Mouse (Mus musculus) ES-Bruce4 (cell line): Measurements from ENCODE around the gene Olfr1390. TPM values are rescaled to one million over a fixed set of nuclear protein-coding genes. Genes with fewer than 3 reads are reported as not detected.
"Not testable (repeated sequence)": the region's sequence is repeated elsewhere in the genome, so short reads cannot be mapped to it uniquely, and the experiment has no call there.

Experiments
- H3K27ac ChIP-seq: 2 replicates; pipeline ENCODE4 v1.5.1; 2012; ENCODE audit warnings: low read length, inconsistent platforms; ENCODE audit not compliant: insufficient read depth
- H3K27me3 ChIP-seq: 2 replicates; pipeline ENCODE4 v1.6.1; 2012; ENCODE audit warnings: mild to moderate bottlenecking, low read length, inconsistent platforms; ENCODE audit not compliant: control insufficient read depth, poor library complexity, insufficient read depth, severe bottlenecking
- H3K36me3 ChIP-seq: 2 replicates; pipeline ENCODE4 v1.6.1; 2012; ENCODE audit warnings: inconsistent platforms, mild to moderate bottlenecking, low read length, moderate library complexity; ENCODE audit not compliant: control insufficient read depth, poor library complexity, insufficient read depth, severe bottlenecking
- H3K4me1 ChIP-seq: one replicate; pipeline ENCODE4 v1.8.1; 2011; ENCODE audit warnings: low read length; ENCODE audit not compliant: control insufficient read depth, insufficient read depth
- H3K4me3 ChIP-seq: 2 replicates; pipeline ENCODE4 v1.5.1; 2011; ENCODE audit warnings: low read depth, mild to moderate bottlenecking, low read length
- H3K9ac ChIP-seq: 2 replicates; pipeline ENCODE4 v1.6.1; 2012; ENCODE audit warnings: low read depth, mild to moderate bottlenecking, inconsistent platforms; ENCODE audit not compliant: poor library complexity, severe bottlenecking
- H3K9me3 ChIP-seq: replicated peaks from 2 replicates; pipeline ENCODE4 v1.6.1; 2012; ENCODE audit warnings: mild to moderate bottlenecking, low read length, inconsistent platforms; ENCODE audit not compliant: control insufficient read depth, poor library complexity, insufficient read depth, severe bottlenecking
- CTCF ChIP-seq: IDR thresholded peaks from one replicate; pipeline ENCODE4 v1.8.1; 2011; ENCODE audit warnings: low read depth, low read length
- EP300 ChIP-seq: IDR thresholded peaks from 2 replicates; pipeline ENCODE4 v1.6.1; 2011; ENCODE audit warnings: low read depth, low read length; ENCODE audit not compliant: insufficient read depth
- POLR2A ChIP-seq: IDR thresholded peaks from one replicate; pipeline ENCODE4 v1.8.1; 2011; ENCODE audit warnings: low read length; ENCODE audit not compliant: insufficient read depth
- polyA plus RNA-seq: library from polyadenylated mRNA; stranded (reverse); fragments of >200 nt; gene quantifications from 2 replicates; pipeline ENCODE4 v1.2.4, GENCODE M21; 2011; ENCODE audit warnings: low read depth; ENCODE audit not compliant: missing spikeins, insufficient read depth, insufficient read length

Gene Olfr1390
- polyA plus RNA-seq, result not detected in 2 replicates

DNA sequence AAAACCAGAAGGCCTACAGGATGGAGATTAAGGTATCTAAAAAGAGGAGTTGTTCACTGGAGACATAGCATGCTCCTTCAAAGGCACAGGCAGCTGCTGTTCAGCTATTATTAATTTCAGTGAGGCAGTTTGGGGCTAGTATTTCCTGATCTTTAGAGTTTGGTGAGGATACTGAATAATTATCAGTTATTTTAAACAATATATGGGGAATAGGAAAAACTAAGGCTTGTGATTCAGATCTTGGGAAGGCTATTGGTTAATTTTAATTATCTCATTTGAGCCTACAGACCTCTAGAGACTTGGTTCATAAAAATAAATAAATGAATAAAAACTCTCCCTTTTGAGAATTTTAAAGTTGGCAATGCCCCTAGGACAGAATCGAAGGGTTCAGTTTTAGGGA lies at the start of gene Olfr1390:
Gene Olfr1390, plus strand, starts transcription at position 301 of the 400 bp plus-strand sequence.
- H3K4me3 ChIP-seq, result no peak within 1 kb of the TSS
- H3K9ac ChIP-seq, result no peak within 1 kb of the TSS
- no peaks in the 10 kb centered on the region for H3K36me3 ChIP-seq
- H3K4me1 ChIP-seq, result no peaks in the 10 kb centered on the region
- no peaks in the 10 kb centered on the region for H3K27me3 ChIP-seq
- no peak within 1 kb of the TSS for H3K27ac ChIP-seq
- no peaks in the 10 kb centered on the region for H3K9me3 ChIP-seq
- TF ChIP-seq CTCF (no peak), EP300 (no peak), POLR2A (no peak)

DNA sequence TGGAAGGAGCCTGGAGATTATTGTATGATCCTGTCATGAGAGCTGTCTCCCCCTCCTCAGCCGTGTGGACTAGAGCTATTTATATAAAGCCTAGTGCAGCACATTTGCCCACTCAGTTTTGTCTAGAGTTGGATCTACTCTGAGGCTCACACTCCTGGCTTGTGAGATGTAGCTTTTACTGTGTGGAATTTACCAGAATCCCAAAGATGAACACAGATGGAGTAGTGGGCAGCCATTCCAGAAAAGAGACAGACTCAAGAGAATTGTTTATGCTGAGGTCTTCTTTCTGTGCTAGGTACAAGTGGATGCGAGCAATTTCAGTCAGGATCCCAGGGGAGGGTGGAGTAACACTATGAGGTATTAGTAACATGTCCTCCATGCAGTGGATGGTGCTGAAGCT lies 47.7 kb upstream of the Olfr1390 start:
- Histone ChIP-seq H3K9ac (no peak overlapping the region), H3K27ac (no peak overlapping the region), H3K36me3 (no peaks in the 10 kb centered on the region), H3K27me3 (no peaks in the 10 kb centered on the region), H3K4me1 (no peaks in the 10 kb centered on the region), H3K4me3 (no peak overlapping the region), H3K9me3 (no peaks in the 10 kb centered on the region)
- TF ChIP-seq EP300 (no peak), CTCF (no peak), POLR2A (no peak)

DNA sequence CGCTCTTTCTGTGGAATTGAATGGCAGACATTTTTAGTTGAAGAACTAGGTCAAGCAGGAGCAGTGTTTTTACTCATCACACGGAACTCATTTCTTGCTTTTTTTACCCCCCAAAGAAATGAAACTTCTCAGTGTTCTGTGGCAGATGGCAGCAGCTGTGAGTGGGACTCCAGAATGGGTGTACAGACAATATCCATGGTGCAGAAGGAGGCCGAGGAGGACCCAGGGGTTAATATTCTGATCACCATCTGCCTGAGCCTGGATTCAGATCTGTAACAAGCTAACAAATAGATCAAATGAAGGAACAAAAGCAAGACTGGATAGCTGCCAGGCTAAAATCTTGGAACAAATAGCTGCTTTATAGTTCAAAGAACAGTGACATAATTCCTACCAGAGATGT lies 42.2 kb upstream of the Olfr1390 start:
- H3K27ac ChIP-seq, result no peak overlapping the region
- no peaks in the 10 kb centered on the region for H3K4me1 ChIP-seq
- no peak overlapping the region for H3K9ac ChIP-seq
- TF ChIP-seq POLR2A, result no peak
- no peak for TF ChIP-seq CTCF
- no peak for TF ChIP-seq EP300
- H3K4me3 ChIP-seq, result no peak overlapping the region
- no peaks in the 10 kb centered on the region for H3K9me3 ChIP-seq
- H3K27me3 ChIP-seq, result no peaks in the 10 kb centered on the region
- H3K36me3 ChIP-seq, result no peaks in the 10 kb centered on the region

DNA sequence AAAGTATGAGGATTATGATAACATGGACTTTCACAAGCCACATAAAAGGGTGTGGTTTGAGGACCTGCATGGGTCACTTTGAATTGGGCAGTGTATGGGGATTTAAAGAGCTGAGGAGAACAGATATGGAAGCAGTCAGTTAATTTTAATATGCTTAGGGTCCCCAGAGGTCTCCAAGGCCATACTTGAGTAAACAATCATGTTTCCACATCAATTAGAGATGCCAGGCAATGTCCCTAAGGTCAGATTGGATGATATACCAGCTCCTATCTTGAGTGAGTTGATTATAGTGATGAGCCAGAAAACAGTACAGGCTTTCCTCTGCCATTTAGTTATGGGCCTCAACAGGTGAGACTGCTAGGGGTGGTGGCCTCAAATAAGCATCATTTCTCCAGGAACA lies 30.5 kb upstream of the Olfr1390 start, which contains the start of gene Olfr10:
Gene Olfr10, plus strand, starts transcription at position 301 of the 400 bp plus-strand sequence.
- no peak for TF ChIP-seq EP300
- no peak for TF ChIP-seq CTCF
- TF ChIP-seq POLR2A, result no peak
- H3K27ac ChIP-seq, result no peak within 1 kb of the TSS
- H3K27me3 ChIP-seq, result no peaks in the 10 kb centered on the region
- H3K9ac ChIP-seq, result no peak within 1 kb of the TSS
- H3K4me3 ChIP-seq, result no peak within 1 kb of the TSS
- H3K36me3 ChIP-seq, result no peaks in the 10 kb centered on the region
- no peaks in the 10 kb centered on the region for H3K9me3 ChIP-seq
- H3K4me1 ChIP-seq, result no peaks in the 10 kb centered on the region

DNA sequence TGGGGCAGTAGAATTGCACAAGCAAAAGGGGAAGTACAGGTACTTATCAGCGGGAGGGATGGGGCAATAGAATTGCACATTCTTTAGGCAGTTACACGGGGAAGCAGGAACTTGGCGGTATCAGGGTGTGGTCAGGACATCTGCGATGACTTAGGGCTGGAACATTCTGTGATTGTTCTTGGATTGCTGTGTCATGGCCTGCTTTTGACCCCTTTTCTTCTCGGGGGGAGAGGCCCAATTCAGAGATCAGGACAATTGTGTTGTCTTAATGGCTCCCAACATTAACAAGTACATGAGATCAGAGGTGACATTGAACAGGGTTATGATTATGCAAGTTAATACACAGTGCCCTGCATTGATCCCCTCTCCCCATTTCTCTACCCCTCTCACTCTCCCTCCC lies 26.4 kb upstream of the Olfr1390 start:
- H3K4me3 ChIP-seq, H3K27me3 ChIP-seq, H3K27ac ChIP-seq, H3K9ac ChIP-seq, H3K4me1 ChIP-seq, H3K9me3 ChIP-seq, H3K36me3 ChIP-seq: not testable (repeated sequence)

DNA sequence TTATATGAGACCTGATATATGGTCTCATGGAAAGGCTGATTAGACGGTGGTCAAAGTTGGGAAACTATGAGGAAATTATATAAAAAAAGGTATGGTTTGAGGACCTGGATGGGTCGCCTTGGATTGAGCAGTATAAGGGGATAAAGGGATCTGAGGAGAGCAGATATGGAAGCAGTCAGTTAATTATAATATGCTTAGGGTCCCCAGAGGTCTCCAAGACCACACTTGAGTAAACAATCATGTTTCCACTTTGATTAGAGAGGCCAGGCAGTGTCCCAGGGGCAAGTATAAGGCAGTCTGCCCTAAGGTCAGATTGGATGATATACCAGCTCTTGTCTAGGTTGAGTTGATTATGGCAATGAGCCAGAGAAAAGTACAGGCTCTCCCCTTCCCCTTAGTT lies 12.5 kb upstream of the Olfr1390 start, which contains the start of gene Olfr1391:
Gene Olfr1391, plus strand, starts transcription at position 301 of the 400 bp plus-strand sequence.
- no peaks in the 10 kb centered on the region for H3K27me3 ChIP-seq
- no peaks in the 10 kb centered on the region for H3K36me3 ChIP-seq
- no peak for TF ChIP-seq EP300
- no peak for TF ChIP-seq CTCF
- TF ChIP-seq POLR2A, result no peak
- no peak within 1 kb of the TSS for H3K9ac ChIP-seq
- no peaks in the 10 kb centered on the region for H3K9me3 ChIP-seq
- no peak within 1 kb of the TSS for H3K4me3 ChIP-seq
- no peaks in the 10 kb centered on the region for H3K4me1 ChIP-seq
- H3K27ac ChIP-seq, result no peak within 1 kb of the TSS
